17 mouse cellular contexts compared by ENCODE assay signal in genomic region chr9:103505067-103505466, GRCm38 (mm10). TPM values are rescaled to one million over a fixed set of nuclear protein-coding genes. Genes with fewer than 3 reads are reported as not detected.
DNase-seq lines count a peak whose midpoint lies in the region; ATAC-seq and TF ChIP-seq lines count a peak whose summit lies in the region.
"Had no signal": no experiment of that assay in that cellular context is flagged by ENCODE, and none has a peak within 500 bp of the region (broad histone marks: within the 10 kb centered on the region; RNA-seq: fewer than 3 reads in every experiment).

No protein-coding gene starts in this region.

- peak overlapping the region; percentile 43; the same call in 1 of the 2 replicates for H3K27ac ChIP-seq in midbrain, embryonic 10.5 days (replicated peaks)
- H3K27ac ChIP-seq in midbrain, postnatal 0 days (ENCODE audit: low read depth, low read length): no peak overlapping the region
- peak overlapping the region; percentile 30; the same call in 1 of the 2 replicates for H3K27ac ChIP-seq in forebrain, embryonic 10.5 days
- peak overlapping the region; percentile 38; the same call in 1 of the 2 replicates for H3K27ac ChIP-seq in hindbrain, embryonic 14.5 days
- H3K27ac ChIP-seq in neural tube, embryonic 14.5 days (ENCODE audit: low read depth, low read length): peak overlapping the region; percentile 18; the same call in 1 of the 2 replicates
- no peak overlapping the region for H3K27ac ChIP-seq in intestine, postnatal 0 days (ENCODE audit: low read depth, low read length)
- H3K27ac ChIP-seq: gastrocnemius, adult 2 months; kidney, embryonic 15.5 days; limb, embryonic 10.5 days; liver, embryonic 14.5 days had no signal

- no peak for TF ChIP-seq CTCF in midbrain, postnatal 0 days (IDR thresholded peaks at IDR 0.05)
- no peak for TF ChIP-seq CTCF in intestine, postnatal 0 days (IDR thresholded peaks at IDR 0.05; ENCODE audit: low read depth)

- H3K9ac ChIP-seq in midbrain, postnatal 0 days (replicated peaks; ENCODE audit: low read length, poor library complexity, severe bottlenecking): no peak overlapping the region
- H3K9ac ChIP-seq in hindbrain, embryonic 14.5 days: no peak overlapping the region
- no peak overlapping the region for H3K9ac ChIP-seq in neural tube, embryonic 14.5 days (replicated peaks; ENCODE audit: low read depth, low read length)
- no peak overlapping the region for H3K9ac ChIP-seq in intestine, postnatal 0 days (ENCODE audit: low read depth, low read length)
- H3K9ac ChIP-seq: kidney, embryonic 15.5 days; liver, embryonic 14.5 days had no signal

- H3K4me2 ChIP-seq in midbrain, postnatal 0 days (ENCODE audit: low read depth, low read length, poor library complexity, severe bottlenecking): no peak overlapping the region
- H3K4me2 ChIP-seq in hindbrain, embryonic 14.5 days (replicated peaks): no peak overlapping the region
- H3K4me2 ChIP-seq in neural tube, embryonic 14.5 days (ENCODE audit: low read depth, low read length): no peak overlapping the region
- no peak overlapping the region for H3K4me2 ChIP-seq in intestine, postnatal 0 days (replicated peaks; ENCODE audit: low read depth)
- H3K4me2 ChIP-seq: heart, embryonic 11.5 days; kidney, embryonic 15.5 days had no signal

- no peak for ATAC-seq in midbrain, postnatal 0 days (ENCODE audit: low FRiP score)
- ATAC-seq in hindbrain, embryonic 14.5 days (ENCODE audit: low FRiP score): peak; percentile 16; the same call in 1 of the 2 replicates
- ATAC-seq in neural tube, embryonic 14.5 days (ENCODE audit: low read depth): 0 out of 2 replicates have a peak, but pooled peaks have one; percentile 9
- ATAC-seq in intestine, postnatal 0 days: no peak

- H3K4me3 ChIP-seq in midbrain, embryonic 10.5 days: no peak overlapping the region
- no peak overlapping the region for H3K4me3 ChIP-seq in midbrain, postnatal 0 days (ENCODE audit: low read depth, low read length)
- H3K4me3 ChIP-seq in forebrain, embryonic 10.5 days: no peak overlapping the region
- no peak overlapping the region for H3K4me3 ChIP-seq in hindbrain, embryonic 14.5 days (replicated peaks; ENCODE audit: low read length)
- no peak overlapping the region for H3K4me3 ChIP-seq in neural tube, embryonic 14.5 days (ENCODE audit: low read depth, low read length)
- H3K4me3 ChIP-seq in intestine, postnatal 0 days (ENCODE audit: low read depth, low read length): no peak overlapping the region
- H3K4me3 ChIP-seq: gastrocnemius, adult 2 months; kidney, embryonic 15.5 days; limb, embryonic 10.5 days; myocyte had no signal

- H3K27me3 ChIP-seq in midbrain, embryonic 10.5 days (ENCODE audit: low read depth, poor library complexity, severe bottlenecking): peaks cover 11% of the 10 kb centered on the region
- H3K27me3 ChIP-seq in midbrain, postnatal 0 days (ENCODE audit: insufficient read depth, low read length): no peaks in the 10 kb centered on the region
- peaks cover 15% of the 10 kb centered on the region for H3K27me3 ChIP-seq in forebrain, embryonic 10.5 days (ENCODE audit: poor library complexity, severe bottlenecking)
- H3K27me3 ChIP-seq in hindbrain, embryonic 14.5 days (ENCODE audit: control insufficient read depth, insufficient read depth, low read length): no peaks in the 10 kb centered on the region
- H3K27me3 ChIP-seq in neural tube, embryonic 14.5 days (ENCODE audit: control insufficient read depth, insufficient read depth, low read length): no peaks in the 10 kb centered on the region
- H3K27me3 ChIP-seq in intestine, postnatal 0 days (replicated peaks; ENCODE audit: control insufficient read depth, insufficient read depth, low read length): no peaks in the 10 kb centered on the region
- H3K27me3 ChIP-seq: kidney, embryonic 15.5 days had no signal

- H3K9me3 ChIP-seq in midbrain, embryonic 10.5 days (replicated peaks): no peaks in the 10 kb centered on the region
- no peaks in the 10 kb centered on the region for H3K9me3 ChIP-seq in midbrain, postnatal 0 days (ENCODE audit: low read length)
- H3K9me3 ChIP-seq in forebrain, embryonic 10.5 days: peaks cover 7% of the 10 kb centered on the region; the same call in 1 of the 2 replicates
- H3K9me3 ChIP-seq in hindbrain, embryonic 14.5 days (ENCODE audit: control insufficient read depth, low read length): no peaks in the 10 kb centered on the region
- H3K9me3 ChIP-seq in neural tube, embryonic 14.5 days (ENCODE audit: control insufficient read depth, low read length): no peaks in the 10 kb centered on the region
- no peaks in the 10 kb centered on the region for H3K9me3 ChIP-seq in intestine, postnatal 0 days (ENCODE audit: control insufficient read depth)
- H3K9me3 ChIP-seq: kidney, embryonic 15.5 days; limb, embryonic 10.5 days had no signal

- peaks cover 43% of the 10 kb centered on the region for H3K4me1 ChIP-seq in midbrain, embryonic 10.5 days
- peaks cover 22% of the 10 kb centered on the region for H3K4me1 ChIP-seq in midbrain, postnatal 0 days (ENCODE audit: insufficient read depth, low read length)
- H3K4me1 ChIP-seq in forebrain, embryonic 10.5 days: peaks cover 45% of the 10 kb centered on the region
- peaks cover 47% of the 10 kb centered on the region for H3K4me1 ChIP-seq in hindbrain, embryonic 14.5 days (replicated peaks; ENCODE audit: control insufficient read depth, insufficient read depth, low read length)
- H3K4me1 ChIP-seq in neural tube, embryonic 14.5 days (ENCODE audit: control insufficient read depth, insufficient read depth, low read length): peaks cover 29% of the 10 kb centered on the region
- H3K4me1 ChIP-seq in intestine, postnatal 0 days (replicated peaks; ENCODE audit: control insufficient read depth, insufficient read depth, low read length): peaks cover 12% of the 10 kb centered on the region

- DNase-seq in midbrain, embryonic 10.5 days (ENCODE audit: low spot score): no peak
- DNase-seq in midbrain, postnatal 0 days (ENCODE audit: low spot score): no peak
- no peak for DNase-seq in forebrain, embryonic 10.5 days (ENCODE audit: extremely low spot score, low spot score)
- DNase-seq in hindbrain, embryonic 14.5 days (ENCODE audit: low spot score): no peak
- no peak for DNase-seq in embryo, embryonic 10 days (ENCODE audit: low spot score)
- no peak for DNase-seq in spleen, adult 18-20 months
- DNase-seq: adrenal gland, postnatal 36 days; gastrocnemius, adult 2 months; thymus, postnatal 36 days had no signal

- WGBS in midbrain, embryonic 10.5 days: 85% methylated on average over 5 of the region's 5 CpGs
- 33% methylated on average over 5 of the region's 5 CpGs for WGBS in midbrain, postnatal 0 days
- 84% methylated on average over 5 of the region's 5 CpGs for WGBS in forebrain, embryonic 10.5 days
- WGBS in hindbrain, embryonic 14.5 days: 31% methylated on average over 5 of the region's 5 CpGs
- WGBS in neural tube, embryonic 14.5 days: 33% methylated on average over 5 of the region's 5 CpGs
- 69% methylated on average over 5 of the region's 5 CpGs for WGBS in intestine, postnatal 0 days

- H3K36me3 ChIP-seq in midbrain, embryonic 10.5 days: 0 out of 2 replicates have a peak, but pooled peaks cover 2% of the 10 kb centered on the region
- no peaks in the 10 kb centered on the region for H3K36me3 ChIP-seq in midbrain, postnatal 0 days (ENCODE audit: insufficient read depth, low read length)
- H3K36me3 ChIP-seq in forebrain, embryonic 10.5 days (replicated peaks): 0 out of 2 replicates have a peak, but pooled peaks cover 2% of the 10 kb centered on the region
- no peaks in the 10 kb centered on the region for H3K36me3 ChIP-seq in hindbrain, embryonic 14.5 days (replicated peaks; ENCODE audit: control insufficient read depth, insufficient read depth)
- H3K36me3 ChIP-seq in neural tube, embryonic 14.5 days (ENCODE audit: control insufficient read depth, insufficient read depth, low read length): no peaks in the 10 kb centered on the region
- H3K36me3 ChIP-seq in intestine, postnatal 0 days (ENCODE audit: control insufficient read depth, insufficient read depth): no peaks in the 10 kb centered on the region
- H3K36me3 ChIP-seq: G1E; kidney, embryonic 15.5 days had no signal

RNA-seq across cellular contexts. Expression of gene Bfsp2, which starts 24.8 kb away (rescaled TPM):
- polyA plus RNA-seq in midbrain, embryonic 10.5 days (2016; fragmentation: Nextera tagmentation; extraction: Ambion mirVana): 0.75 and 2.0 TPM in 2 replicates
- 1.2 and 1.8 TPM in 2 replicates for total RNA-seq in midbrain, postnatal 0 days (2014; rRNA removed)
- 3.0 and 3.3 TPM in 2 replicates for polyA plus RNA-seq in midbrain, postnatal 0 days (2015; fragmentation: Nextera tagmentation; extraction: Ambion mirVana)
- polyA plus RNA-seq in forebrain, embryonic 10.5 days (2016; fragmentation: Nextera tagmentation; extraction: Ambion mirVana): 0.59 and 0.79 TPM in 2 replicates
- polyA plus RNA-seq in hindbrain, embryonic 14.5 days (2014; fragmentation: Nextera tagmentation; extraction: Ambion mirVana): 3.5 and 4.1 TPM in 2 replicates
- 1.0 and 2.3 TPM in 2 replicates for polyA plus RNA-seq in neural tube, embryonic 14.5 days (2014; fragmentation: Nextera tagmentation; extraction: Ambion mirVana)
- 0.35 and 0.41 TPM in 2 replicates for polyA plus RNA-seq in intestine, postnatal 0 days (2015; fragmentation: Nextera tagmentation; extraction: Ambion mirVana)
- total RNA-seq: adrenal gland, postnatal 36 days; G1E had no signal
- polyA plus RNA-seq: G1E had no signal

Comparison
In these comparisons a context has a peak if more than half of its experiments do, and no peak if none do; other contexts are left out.
1. H3K27ac ChIP-seq: peak in midbrain, embryonic 10.5 days (single experiment), forebrain, embryonic 10.5 days (single experiment), hindbrain, embryonic 14.5 days (single experiment) and neural tube, embryonic 14.5 days (single experiment); none in midbrain, postnatal 0 days (single experiment) and intestine, postnatal 0 days (single experiment).
2. ATAC-seq: peak in hindbrain, embryonic 14.5 days (single experiment) and neural tube, embryonic 14.5 days (single experiment); none in midbrain, postnatal 0 days (single experiment) and intestine, postnatal 0 days (single experiment).